Mouse (Mus musculus): Measurements from ENCODE around the gene Dcaf10. TPM values are rescaled to one million over a fixed set of nuclear protein-coding genes. Genes with fewer than 3 reads are reported as not detected.
"Not testable (repeated sequence)": the region's sequence is repeated elsewhere in the genome, so short reads cannot be mapped to it uniquely, and the experiment has no call there.

Gene Dcaf10
- total RNA-seq, 4 experiments from 2014 or later = 8.3 to 10.5 (median 9.8) TPM

- DNase-seq (ENCODE audit: low spot score in 2 of 2) = no peak
Measured at GRCm38 (mm10) chr4:45393658-45394057, 51.8 kb downstream of the Dcaf10 start.

- DNase-seq (ENCODE audit: low spot score in 2 of 2) = not testable (repeated sequence)
Measured at GRCm38 (mm10) chr4:45396211-45396610, 54.3 kb downstream of the Dcaf10 start.

GRCm38 (mm10) chr4:45398315-45398714, 56.4 kb downstream of the Dcaf10 start:
- DNase-seq (ENCODE audit: low spot score in 2 of 2) = not testable (repeated sequence)

- DNase-seq (ENCODE audit: low spot score in 2 of 2) = no peak
Measured at GRCm38 (mm10) chr4:45399421-45400210, 57.7 kb downstream of the Dcaf10 start.

GRCm38 (mm10) chr4:45402281-45402680, 60.4 kb downstream of the Dcaf10 start:
- no peak for DNase-seq (ENCODE audit: low spot score in 2 of 2)

- DNase-seq (ENCODE audit: low spot score in 2 of 2) = no peak
Measured at GRCm38 (mm10) chr4:45402878-45403498, 61.1 kb downstream of the Dcaf10 start.

- DNase-seq (ENCODE audit: low spot score in 2 of 2) = no peak
Measured at GRCm38 (mm10) chr4:45403499-45403878, 61.6 kb downstream of the Dcaf10 start.

GRCm38 (mm10) chr4:45404086-45404485, 62.2 kb downstream of the Dcaf10 start:
- no peak for DNase-seq (ENCODE audit: low spot score in 2 of 2)

GRCm38 (mm10) chr4:45405315-45405714, 63.4 kb downstream of the Dcaf10 start:
- no peak for DNase-seq (ENCODE audit: low spot score in 2 of 2)

- DNase-seq (ENCODE audit: low spot score in 2 of 2) = no peak
Measured at GRCm38 (mm10) chr4:45406397-45406796, 64.5 kb downstream of the Dcaf10 start.

GRCm38 (mm10) chr4:45407001-45407702, 65.3 kb downstream of the Dcaf10 start:
- no peak for DNase-seq (ENCODE audit: low spot score in 2 of 2)

GRCm38 (mm10) chr4:45407703-45408334, 65.9 kb downstream of the Dcaf10 start:
- no peak for DNase-seq (ENCODE audit: low spot score in 2 of 2)

GRCm38 (mm10) chr4:45408427-45409132, 66.7 kb downstream of the Dcaf10 start, which contains the start of gene Slc25a51:
Gene Slc25a51 (minus strand): TSS chr4:45408766.
- DNase-seq (ENCODE audit: low spot score in 2 of 2) = peak; percentile 62 to 82

- DNase-seq (ENCODE audit: low spot score in 2 of 2) = peak; percentile 52 to 63
Measured at GRCm38 (mm10) chr4:45409270-45409669, 67.4 kb downstream of the Dcaf10 start.

GRCm38 (mm10) chr4:45411181-45411790, 69.4 kb downstream of the Dcaf10 start:
- no peak for DNase-seq (ENCODE audit: low spot score in 2 of 2)

GRCm38 (mm10) chr4:45412433-45413192, 70.7 kb downstream of the Dcaf10 start:
- DNase-seq (ENCODE audit: low spot score in 2 of 2) = no peak

GRCm38 (mm10) chr4:45413674-45414338, 71.9 kb downstream of the Dcaf10 start:
- DNase-seq (ENCODE audit: low spot score in 2 of 2) = no peak

- DNase-seq (ENCODE audit: low spot score in 2 of 2) = no peak
Measured at GRCm38 (mm10) chr4:45416314-45416713, 74.4 kb downstream of the Dcaf10 start.

- peak; percentile 12 to 24 for DNase-seq (ENCODE audit: low spot score in 2 of 2)
Measured at GRCm38 (mm10) chr4:45418229-45418950, 76.5 kb downstream of the Dcaf10 start.
